Mouse (Mus musculus): Measurements from ENCODE around the gene Pak1.

DNA sequence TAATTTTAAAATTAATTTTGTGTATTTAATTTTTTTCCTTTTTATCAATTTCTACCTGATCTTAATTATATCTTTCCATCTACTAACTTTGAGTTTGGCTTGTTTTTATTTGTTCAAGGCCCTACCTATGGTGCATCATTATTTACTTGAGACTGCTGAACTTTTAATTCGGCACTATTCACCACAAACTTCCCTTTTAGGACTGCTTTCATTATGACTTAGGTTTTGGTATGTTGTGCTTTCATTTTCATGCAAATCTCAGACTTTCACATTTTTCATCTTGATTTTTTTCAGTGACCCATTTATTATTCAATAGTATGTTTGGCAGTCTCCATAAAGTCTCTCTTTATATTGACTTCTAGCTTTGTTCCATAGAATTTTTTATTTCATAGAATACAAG, 156.1 kb downstream of the Pak1 start:
- TF ChIP-seq CTCF (conservative IDR thresholded peaks at IDR 0.05; ENCODE audit: low read length) (no peak), NANOG (IDR thresholded peaks at IDR 0.05; ENCODE audit: borderline replicate concordance, low read length) (no peak), POU5F1 (IDR thresholded peaks at IDR 0.05; ENCODE audit: borderline replicate concordance, low read length) (no peak)

Measured in E14TG2a.4 (cell line).